Mouse (Mus musculus) heart, adult 2 months (tissue): ENCODE results near the gene Olfr1420.

ENCODE experiments used
- CTCF ChIP-seq: fragments of 200-600 bp; IDR thresholded peaks from 2 replicates; pipeline ENCODE4 v1.8.1; 2022; ENCODE audit warnings: antibody characterized with exemption, mild to moderate bottlenecking, moderate library complexity
- EP300 ChIP-seq: fragments of 200-500 bp; IDR thresholded peaks from 2 replicates; pipeline ENCODE4 v1.6.1; 2011; ENCODE audit warnings: low read depth, low read length, control low read depth; ENCODE audit not compliant: insufficient read depth
- POLR2A ChIP-seq: fragments of 200-500 bp; IDR thresholded peaks from 2 replicates; pipeline ENCODE4 v1.6.1; 2011; ENCODE audit warnings: mild to moderate bottlenecking, low read depth, low read length, control low read depth; ENCODE audit not compliant: insufficient read depth

DNA sequence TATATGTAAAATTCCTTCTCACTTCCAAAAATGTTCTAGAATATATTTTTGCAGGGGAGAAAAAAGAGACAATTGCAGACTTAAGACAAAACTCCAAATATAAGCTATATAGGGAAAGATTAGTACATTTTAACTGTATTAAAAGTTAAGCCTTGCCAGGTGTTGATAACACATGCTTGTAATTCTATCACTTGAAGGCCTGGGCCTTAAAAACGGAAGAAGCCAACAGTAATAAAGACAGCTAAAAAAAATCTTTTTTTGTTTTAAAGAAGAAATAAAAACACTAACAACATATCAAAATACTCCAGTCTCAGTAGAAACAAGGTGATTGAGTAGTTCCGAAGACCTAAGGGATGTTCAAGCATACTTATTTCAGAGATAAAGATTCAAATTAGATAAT lies 40.0 kb downstream of the Olfr1420 start:
- no peak for TF ChIP-seq CTCF
- no peak for TF ChIP-seq POLR2A
- TF ChIP-seq EP300 = no peak
